In genomic region chr2:136511073-136511472, GRCm38 (mm10) we compare ENCODE assay signal across 18 mouse cellular contexts. TPM values are rescaled to one million over a fixed set of nuclear protein-coding genes. Genes with fewer than 3 reads are reported as not detected.
DNase-seq lines count a peak whose midpoint lies in the region; ATAC-seq lines count a peak whose summit lies in the region.
"Had no signal": no experiment of that assay in that cellular context is flagged by ENCODE, and none has a peak within 500 bp of the region (broad histone marks: within the 10 kb centered on the region; RNA-seq: fewer than 3 reads in every experiment).

No protein-coding gene starts in this region.

- no peaks in the 10 kb centered on the region for H3K36me3 ChIP-seq in hindbrain, embryonic 10.5 days
- H3K36me3 ChIP-seq in hindbrain, embryonic 16.5 days (ENCODE audit: control insufficient read depth, insufficient read depth, low read length): no peaks in the 10 kb centered on the region
- H3K36me3 ChIP-seq in forebrain, embryonic 16.5 days (ENCODE audit: control insufficient read depth, insufficient read depth): no peaks in the 10 kb centered on the region
- H3K36me3 ChIP-seq in heart, embryonic 12.5 days: no peaks in the 10 kb centered on the region
- no peaks in the 10 kb centered on the region for H3K36me3 ChIP-seq in kidney, embryonic 16.5 days (ENCODE audit: insufficient read depth, low read length)
- H3K36me3 ChIP-seq: intestine, embryonic 15.5 days; limb, embryonic 12.5 days had no signal

- H3K9me3 ChIP-seq in hindbrain, embryonic 10.5 days: no peaks in the 10 kb centered on the region
- no peaks in the 10 kb centered on the region for H3K9me3 ChIP-seq in hindbrain, embryonic 16.5 days (ENCODE audit: control insufficient read depth, low read length)
- no peaks in the 10 kb centered on the region for H3K9me3 ChIP-seq in forebrain, embryonic 16.5 days (ENCODE audit: control insufficient read depth, low read length)
- no peaks in the 10 kb centered on the region for H3K9me3 ChIP-seq in heart, embryonic 12.5 days (replicated peaks)
- H3K9me3 ChIP-seq in kidney, embryonic 16.5 days (ENCODE audit: low read length): no peaks in the 10 kb centered on the region
- H3K9me3 ChIP-seq: intestine, embryonic 15.5 days; limb, embryonic 12.5 days had no signal

- no peak overlapping the region for H3K4me2 ChIP-seq in hindbrain, embryonic 16.5 days (ENCODE audit: low read length)
- H3K4me2 ChIP-seq in forebrain, embryonic 16.5 days (ENCODE audit: low read length): no peak overlapping the region
- H3K4me2 ChIP-seq in heart, embryonic 12.5 days: no peak overlapping the region
- no peak overlapping the region for H3K4me2 ChIP-seq in kidney, embryonic 16.5 days (replicated peaks; ENCODE audit: low read depth, low read length)
- H3K4me2 ChIP-seq: intestine, embryonic 15.5 days; limb, embryonic 12.5 days had no signal

- peak; percentile 11 for DNase-seq in hindbrain, embryonic 10.5 days (ENCODE audit: low spot score)
- DNase-seq in ES-CJ7 (ENCODE audit: low read depth, low spot score): peak; percentile 9
- peak; percentile 50 for DNase-seq in embryo, embryonic 11 days
- DNase-seq in thymus, postnatal 14 days: no peak
- DNase-seq: adrenal gland, postnatal 14 days; cerebellum, postnatal 36 days; heart, adult 18-20 months; heart, postnatal 10 days; kidney, postnatal 14 days; lung, adult 18-20 months; spleen, adult 18-20 months had no signal

- no peak overlapping the region for H3K4me3 ChIP-seq in hindbrain, embryonic 10.5 days
- no peak overlapping the region for H3K4me3 ChIP-seq in hindbrain, embryonic 16.5 days (ENCODE audit: low read length)
- no peak overlapping the region for H3K4me3 ChIP-seq in forebrain, embryonic 16.5 days (replicated peaks; ENCODE audit: low read length)
- H3K4me3 ChIP-seq in heart, embryonic 12.5 days: no peak overlapping the region
- H3K4me3 ChIP-seq in kidney, embryonic 16.5 days (ENCODE audit: low read length): no peak overlapping the region
- H3K4me3 ChIP-seq: erythroblast, embryonic 14.5 days; intestine, embryonic 15.5 days; limb, embryonic 12.5 days had no signal

- WGBS in hindbrain, embryonic 10.5 days: 29% methylated on average over 5 of the region's 5 CpGs
- WGBS in hindbrain, embryonic 16.5 days: 10% methylated on average over 5 of the region's 5 CpGs
- WGBS in forebrain, embryonic 16.5 days: 4% methylated on average over 5 of the region's 5 CpGs
- WGBS in heart, embryonic 12.5 days: 45% methylated on average over 5 of the region's 5 CpGs
- WGBS in kidney, embryonic 16.5 days: 59% methylated on average over 5 of the region's 5 CpGs

- H3K27ac ChIP-seq in hindbrain, embryonic 10.5 days: no peak overlapping the region
- no peak overlapping the region for H3K27ac ChIP-seq in hindbrain, embryonic 16.5 days (ENCODE audit: low read depth, low read length)
- no peak overlapping the region for H3K27ac ChIP-seq in forebrain, embryonic 16.5 days (ENCODE audit: low read length)
- no peak overlapping the region for H3K27ac ChIP-seq in heart, embryonic 12.5 days (ENCODE audit: poor library complexity, severe bottlenecking)
- no peak overlapping the region for H3K27ac ChIP-seq in kidney, embryonic 16.5 days (ENCODE audit: low read length)
- H3K27ac ChIP-seq: intestine, embryonic 15.5 days; limb, embryonic 12.5 days had no signal

- H3K27me3 ChIP-seq in hindbrain, embryonic 10.5 days (ENCODE audit: insufficient read depth, poor library complexity, severe bottlenecking): peaks cover 24% of the 10 kb centered on the region
- H3K27me3 ChIP-seq in hindbrain, embryonic 16.5 days (replicated peaks; ENCODE audit: control insufficient read depth, insufficient read depth, low read length): no peaks in the 10 kb centered on the region
- no peaks in the 10 kb centered on the region for H3K27me3 ChIP-seq in forebrain, embryonic 16.5 days (replicated peaks; ENCODE audit: control insufficient read depth, insufficient read depth, low read length)
- no peaks in the 10 kb centered on the region for H3K27me3 ChIP-seq in heart, embryonic 12.5 days (replicated peaks)
- no peaks in the 10 kb centered on the region for H3K27me3 ChIP-seq in kidney, embryonic 16.5 days (ENCODE audit: insufficient read depth, low read length)
- H3K27me3 ChIP-seq: intestine, embryonic 15.5 days; limb, embryonic 12.5 days had no signal

- H3K9ac ChIP-seq in hindbrain, embryonic 16.5 days (ENCODE audit: low read depth, low read length): no peak overlapping the region
- no peak overlapping the region for H3K9ac ChIP-seq in forebrain, embryonic 16.5 days (replicated peaks; ENCODE audit: low read depth, low read length)
- H3K9ac ChIP-seq in heart, embryonic 12.5 days: no peak overlapping the region
- no peak overlapping the region for H3K9ac ChIP-seq in kidney, embryonic 16.5 days (replicated peaks; ENCODE audit: low read length)
- H3K9ac ChIP-seq: intestine, embryonic 15.5 days; limb, embryonic 12.5 days had no signal

- H3K4me1 ChIP-seq in hindbrain, embryonic 10.5 days (replicated peaks): peaks cover 8% of the 10 kb centered on the region; the same call in 1 of the 2 replicates
- no peaks in the 10 kb centered on the region for H3K4me1 ChIP-seq in hindbrain, embryonic 16.5 days (ENCODE audit: control insufficient read depth, insufficient read depth, low read depth, low read length)
- peaks cover 5% of the 10 kb centered on the region for H3K4me1 ChIP-seq in forebrain, embryonic 16.5 days (replicated peaks; ENCODE audit: control insufficient read depth, insufficient read depth, low read length)
- 0 out of 2 replicates have a peak, but pooled peaks cover 3% of the 10 kb centered on the region for H3K4me1 ChIP-seq in heart, embryonic 12.5 days (replicated peaks)
- H3K4me1 ChIP-seq in kidney, embryonic 16.5 days (ENCODE audit: insufficient read depth, low read length): no peaks in the 10 kb centered on the region
- H3K4me1 ChIP-seq: intestine, embryonic 15.5 days; limb, embryonic 12.5 days had no signal

- no peak for ATAC-seq in hindbrain, embryonic 16.5 days
- ATAC-seq in forebrain, embryonic 16.5 days: peak; percentile 61
- ATAC-seq in heart, embryonic 12.5 days (ENCODE audit: insufficient number of reproducible peaks, low FRiP score): no peak
- ATAC-seq in kidney, embryonic 16.5 days (ENCODE audit: low FRiP score, low TSS enrichment): no peak
- ATAC-seq: intestine, embryonic 15.5 days had no signal

RNA-seq across cellular contexts. Expression of gene Ankef1, which starts 9.4 kb away (rescaled TPM):
- 0.75 and 0.77 TPM in 2 replicates for polyA plus RNA-seq in hindbrain, embryonic 10.5 days (2016; fragmentation: Nextera tagmentation; extraction: Ambion mirVana)
- polyA plus RNA-seq in hindbrain, embryonic 16.5 days (2015; fragmentation: Nextera tagmentation; extraction: Ambion mirVana): 1.0 and 1.1 TPM in 2 replicates
- polyA plus RNA-seq in forebrain, embryonic 16.5 days (2015; fragmentation: Nextera tagmentation; extraction: Ambion mirVana): 0.80 and 0.86 TPM in 2 replicates
- polyA plus RNA-seq in heart, embryonic 12.5 days (2016; fragmentation: Nextera tagmentation; extraction: Ambion mirVana): 0.10 TPM in 1 of 2 replicates, not detected in the other
- 0.19 and 0.24 TPM in 2 replicates for polyA plus RNA-seq in kidney, embryonic 16.5 days (2015; fragmentation: Nextera tagmentation; extraction: Ambion mirVana)
